Mouse (Mus musculus) megakaryocyte, embryonic 14.5 days (primary cell): Measurements from ENCODE around the gene Dlx3. TPM values are rescaled to one million over a fixed set of nuclear protein-coding genes. Genes with fewer than 3 reads are reported as not detected.

Experiments used
- H3K27me3 ChIP-seq: replicated peaks from 2 replicates; pipeline ENCODE3; 2012; ENCODE audit warnings: inconsistent platforms
- H3K36me3 ChIP-seq: replicated peaks from 2 replicates; pipeline ENCODE3; 2012; ENCODE audit warnings: low read length, inconsistent platforms, mixed read lengths
- H3K4me1 ChIP-seq: 2 replicates; pipeline ENCODE4 v1.6.1; 2012; ENCODE audit warnings: inconsistent platforms
- H3K4me3 ChIP-seq: replicated peaks from 2 replicates; pipeline ENCODE3; 2012; ENCODE audit warnings: moderate library complexity, mild to moderate bottlenecking, inconsistent platforms
- H3K9me3 ChIP-seq: 2 replicates; pipeline ENCODE4 v1.6.1; 2012; ENCODE audit warnings: inconsistent platforms
- FLI1 ChIP-seq: IDR thresholded peaks from 2 replicates; pipeline ENCODE4 v1.6.1; 2012; ENCODE audit warnings: low read length, inconsistent platforms, mixed read lengths
- GATA1 ChIP-seq: IDR thresholded peaks from 3 replicates; pipeline ENCODE4 v1.6.1; 2012; ENCODE audit warnings: mixed read lengths, low read length, inconsistent platforms, borderline replicate concordance
- polyA plus RNA-seq: library from polyadenylated mRNA; stranded (reverse); fragments of >175 nt; gene quantifications from 2 replicates; pipeline ENCODE4 v1.2.3, GENCODE M21; 2012; ENCODE audit warnings: low replicate concordance; ENCODE audit not compliant: insufficient read depth

Dlx3 gene
- polyA plus RNA-seq, 1 experiment: not detected

- H3K4me1 ChIP-seq: peaks cover 8% of the 10 kb centered on the region
- H3K36me3 ChIP-seq: no peaks in the 10 kb centered on the region
- no peaks in the 10 kb centered on the region for H3K9me3 ChIP-seq
- H3K4me3 ChIP-seq: no peak overlapping the region
- peaks cover 77% of the 10 kb centered on the region for H3K27me3 ChIP-seq
- TF ChIP-seq GATA1 (no peak), FLI1 (no peak)
These were observed 32.4 kb upstream of the Dlx3 start for GRCm38 (mm10) chr11:95087301-95088228.

DNA sequence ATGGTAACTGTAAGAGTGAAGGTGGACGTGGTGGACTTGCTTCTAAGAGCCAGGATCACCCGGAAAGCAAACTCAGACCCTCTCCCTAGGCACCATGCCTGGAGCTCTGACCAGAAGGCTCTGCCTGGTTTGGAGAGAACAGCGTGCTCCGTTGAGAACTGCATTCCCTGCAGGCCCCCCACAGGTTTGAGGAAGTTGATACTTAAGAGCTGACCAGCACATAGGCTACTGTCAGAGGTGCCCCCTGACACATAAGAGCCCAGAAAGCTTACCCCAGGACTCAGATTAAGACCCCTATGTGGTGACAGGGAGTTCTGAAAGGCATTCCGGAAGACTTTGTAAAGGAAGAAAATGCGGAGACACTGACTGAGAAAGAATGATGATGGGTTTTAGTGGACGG, 31.6 kb upstream of the Dlx3 start:
- TF ChIP-seq FLI1 (no peak), GATA1 (no peak)
- Histone ChIP-seq H3K27me3 (peaks cover 77% of the 10 kb centered on the region), H3K36me3 (no peaks in the 10 kb centered on the region), H3K4me3 (no peak overlapping the region), H3K4me1 (peaks cover 15% of the 10 kb centered on the region), H3K9me3 (no peaks in the 10 kb centered on the region; the same call in 1 of the 2 replicates)

GRCm38 (mm10) chr11:95088857-95089779, 30.8 kb upstream of the Dlx3 start:
- peaks cover 70% of the 10 kb centered on the region for H3K27me3 ChIP-seq
- H3K9me3 ChIP-seq: peaks cover 2% of the 10 kb centered on the region
- TF ChIP-seq FLI1: no peak
- no peak for TF ChIP-seq GATA1
- H3K36me3 ChIP-seq: no peaks in the 10 kb centered on the region
- no peak overlapping the region for H3K4me3 ChIP-seq
- peaks cover 15% of the 10 kb centered on the region for H3K4me1 ChIP-seq

- TF ChIP-seq GATA1 (no peak), FLI1 (no peak)
- no peaks in the 10 kb centered on the region for H3K36me3 ChIP-seq
- H3K4me3 ChIP-seq: no peak overlapping the region
- H3K9me3 ChIP-seq: peaks cover 8% of the 10 kb centered on the region
- H3K27me3 ChIP-seq: peaks cover 66% of the 10 kb centered on the region
- peaks cover 24% of the 10 kb centered on the region for H3K4me1 ChIP-seq
These were observed 26.8 kb upstream of the Dlx3 start for GRCm38 (mm10) chr11:95093077-95093476.

DNA sequence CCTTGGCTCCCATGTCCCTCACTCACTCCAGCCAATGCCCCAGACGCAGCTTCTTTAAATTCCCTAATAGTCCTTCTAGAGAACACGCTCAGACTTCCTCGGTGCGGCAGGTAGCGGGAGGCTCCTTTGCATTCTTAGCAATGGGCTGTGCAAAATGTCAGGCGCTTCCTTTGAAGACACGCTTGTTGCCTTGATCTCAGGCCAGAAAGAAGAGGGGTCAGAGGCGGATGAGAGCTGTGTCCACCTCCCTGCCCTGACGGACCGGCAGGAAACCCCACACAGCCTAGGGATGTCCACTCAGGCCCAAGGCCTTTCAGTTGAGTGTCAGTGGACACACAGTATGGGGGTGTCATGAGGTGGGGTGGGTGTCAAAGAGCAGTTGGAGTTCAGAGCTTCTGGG, 24.3 kb upstream of the Dlx3 start:
- H3K36me3 ChIP-seq: no peaks in the 10 kb centered on the region
- H3K4me1 ChIP-seq: peaks cover 20% of the 10 kb centered on the region
- H3K9me3 ChIP-seq: peaks cover 8% of the 10 kb centered on the region
- TF ChIP-seq GATA1 (no peak), FLI1 (no peak)
- peaks cover 72% of the 10 kb centered on the region for H3K27me3 ChIP-seq
- no peak overlapping the region for H3K4me3 ChIP-seq

DNA sequence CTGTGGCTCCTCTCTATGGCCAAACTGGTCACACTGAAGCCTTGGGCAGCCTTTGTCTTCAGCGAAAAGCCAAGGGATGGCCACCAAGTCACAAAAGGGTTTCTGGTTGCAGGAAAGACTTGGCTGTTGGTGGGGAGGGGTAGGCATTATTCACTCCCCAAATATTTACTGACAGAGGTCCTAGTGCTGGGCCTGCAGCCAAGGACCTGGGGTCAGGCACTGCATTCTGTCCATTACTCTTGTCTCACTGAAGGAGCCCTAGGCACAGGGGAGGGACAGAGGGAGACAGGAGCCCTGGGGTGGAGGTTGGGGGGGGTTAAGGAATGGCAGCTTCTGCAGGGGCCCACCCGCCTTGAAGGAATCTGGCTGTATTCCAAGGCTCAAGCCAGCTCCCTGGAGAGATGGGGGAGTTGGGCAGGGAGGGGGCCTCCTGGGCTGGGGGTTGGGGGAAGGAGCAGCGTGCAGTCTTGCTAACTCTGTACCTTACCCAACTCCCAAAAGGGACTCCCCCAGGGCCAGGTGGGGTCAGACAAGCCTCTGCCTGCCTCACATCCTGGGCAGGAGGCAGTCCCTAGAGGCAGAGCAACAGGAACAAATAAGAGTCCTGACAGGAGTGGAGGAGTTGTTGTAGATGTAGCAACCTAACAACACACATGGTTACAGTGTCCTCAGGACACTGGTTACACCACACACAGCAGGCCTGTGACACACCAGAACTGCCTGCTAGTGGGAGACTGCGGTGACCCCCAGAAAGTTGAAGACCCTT, 23.1 kb upstream of the Dlx3 start:
- peaks cover 81% of the 10 kb centered on the region for H3K27me3 ChIP-seq
- no peaks in the 10 kb centered on the region for H3K36me3 ChIP-seq
- peaks cover 32% of the 10 kb centered on the region for H3K4me1 ChIP-seq
- H3K4me3 ChIP-seq: no peak overlapping the region
- H3K9me3 ChIP-seq: peaks cover 8% of the 10 kb centered on the region
- no peak for TF ChIP-seq GATA1
- no peak for TF ChIP-seq FLI1

DNA sequence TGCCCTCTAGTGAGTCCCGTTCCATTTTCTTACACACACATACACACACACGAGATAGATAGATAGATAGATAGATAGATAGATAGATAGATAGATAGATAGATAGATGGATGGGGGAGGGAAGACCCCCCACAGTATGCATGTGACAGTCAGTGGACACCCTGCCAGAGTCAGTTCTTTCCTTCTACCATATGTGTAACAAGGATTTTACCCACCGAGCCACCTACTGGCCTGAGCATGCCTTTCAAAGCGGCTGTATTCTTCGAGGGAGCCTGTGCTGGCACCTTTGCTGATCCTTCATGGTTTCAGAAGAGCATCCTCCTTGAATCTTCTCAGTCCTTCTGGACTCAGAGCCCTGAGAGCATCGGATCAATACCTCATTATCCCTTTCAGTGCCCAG, 22.0 kb upstream of the Dlx3 start:
- H3K4me1 ChIP-seq: peaks cover 29% of the 10 kb centered on the region
- peaks cover 80% of the 10 kb centered on the region for H3K27me3 ChIP-seq
- no peaks in the 10 kb centered on the region for H3K36me3 ChIP-seq
- no peak overlapping the region for H3K4me3 ChIP-seq
- TF ChIP-seq FLI1 (no peak), GATA1 (no peak)
- H3K9me3 ChIP-seq: peaks cover 15% of the 10 kb centered on the region

GRCm38 (mm10) chr11:95098346-95099095, 21.4 kb upstream of the Dlx3 start:
- TF ChIP-seq FLI1 (no peak), GATA1 (no peak)
- Histone ChIP-seq H3K9me3 (peaks cover 21% of the 10 kb centered on the region), H3K36me3 (no peaks in the 10 kb centered on the region), H3K4me1 (peaks cover 25% of the 10 kb centered on the region), H3K27me3 (peaks cover 82% of the 10 kb centered on the region), H3K4me3 (no peak overlapping the region)

DNA sequence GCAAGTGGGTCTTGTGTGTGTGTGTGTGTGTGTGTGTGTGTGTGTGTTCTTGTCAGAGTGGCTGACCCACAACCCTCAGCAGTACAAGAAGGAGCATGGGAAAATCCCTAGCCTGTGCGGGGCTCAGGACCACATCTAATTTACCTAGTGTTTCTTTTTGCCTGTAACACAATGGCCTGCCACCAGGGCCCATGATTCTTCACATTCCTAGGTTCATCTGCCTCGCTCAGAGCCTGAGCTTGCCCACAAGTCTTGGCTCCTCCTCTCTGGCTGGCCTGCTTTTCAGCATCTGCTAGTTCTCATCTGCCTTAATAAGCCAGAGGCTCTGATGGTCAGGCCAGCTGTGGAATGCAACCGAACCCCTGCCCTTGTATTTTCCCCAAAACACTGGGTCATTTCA, 19.5 kb upstream of the Dlx3 start:
- TF ChIP-seq FLI1: no peak
- TF ChIP-seq GATA1: no peak
- Histone ChIP-seq H3K9me3 (peaks cover 14% of the 10 kb centered on the region), H3K4me1 (peaks cover 33% of the 10 kb centered on the region), H3K4me3 (no peak overlapping the region), H3K27me3 (peaks cover 93% of the 10 kb centered on the region), H3K36me3 (no peaks in the 10 kb centered on the region)
